Comparison of ENCODE assay signal across 17 mouse cellular contexts in genomic region chr8:48865485-48865884, GRCm38 (mm10). TPM values are rescaled to one million over a fixed set of nuclear protein-coding genes. Genes with fewer than 3 reads are reported as not detected.
DNase-seq lines count a peak whose midpoint lies in the region; ATAC-seq and TF ChIP-seq lines count a peak whose summit lies in the region.
"Had no signal": no experiment of that assay in that cellular context is flagged by ENCODE, and none has a peak within 500 bp of the region (broad histone marks: within the 10 kb centered on the region; RNA-seq: fewer than 3 reads in every experiment).

No protein-coding gene starts in this region.

- DNase-seq in kidney, postnatal 36 days, result peak; percentile 12 to 43
- DNase-seq in limb, embryonic 10.5 days (ENCODE audit: low spot score), result peak; percentile 32
- peak; percentile 19 for DNase-seq in liver, postnatal 0 days
- no peak for DNase-seq in ovary, postnatal 36 days (ENCODE audit: low spot score)
- DNase-seq in frontal cortex, postnatal 36 days (ENCODE audit: low spot score in 2 of 2), result no peak
- DNase-seq: cerebellum, adult 2 months; gastrocnemius, postnatal 14 days; right cerebral cortex, adult 18-20 months; thymus, adult 2 months had no signal

- H3K4me1 ChIP-seq in kidney, embryonic 16.5 days (ENCODE audit: insufficient read depth, low read length), result no peaks in the 10 kb centered on the region
- peaks cover 12% of the 10 kb centered on the region for H3K4me1 ChIP-seq in limb, embryonic 10.5 days
- H3K4me1 ChIP-seq in liver, postnatal 0 days (ENCODE audit: insufficient read depth), result no peaks in the 10 kb centered on the region
- H3K4me1 ChIP-seq: limb, embryonic 13.5 days; midbrain, embryonic 12.5 days; neural tube, embryonic 12.5 days had no signal

- no peaks in the 10 kb centered on the region for H3K36me3 ChIP-seq in kidney, embryonic 16.5 days (ENCODE audit: insufficient read depth, low read length)
- no peaks in the 10 kb centered on the region for H3K36me3 ChIP-seq in limb, embryonic 10.5 days
- no peaks in the 10 kb centered on the region for H3K36me3 ChIP-seq in liver, postnatal 0 days (replicated peaks; ENCODE audit: insufficient read depth, low read length)
- H3K36me3 ChIP-seq: limb, embryonic 13.5 days; midbrain, embryonic 12.5 days; neural tube, embryonic 12.5 days had no signal

- no peaks in the 10 kb centered on the region for H3K9me3 ChIP-seq in kidney, embryonic 16.5 days (ENCODE audit: low read length)
- no peaks in the 10 kb centered on the region for H3K9me3 ChIP-seq in limb, embryonic 10.5 days (replicated peaks)
- no peaks in the 10 kb centered on the region for H3K9me3 ChIP-seq in liver, postnatal 0 days (ENCODE audit: low read length)
- H3K9me3 ChIP-seq: limb, embryonic 13.5 days; midbrain, embryonic 12.5 days; neural tube, embryonic 12.5 days had no signal

- no peak for TF ChIP-seq CTCF in liver, postnatal 0 days (IDR thresholded peaks at IDR 0.05; ENCODE audit: low read depth)

- no peaks in the 10 kb centered on the region for H3K27me3 ChIP-seq in kidney, embryonic 16.5 days (ENCODE audit: insufficient read depth, low read length)
- H3K27me3 ChIP-seq in limb, embryonic 10.5 days (ENCODE audit: low read depth, poor library complexity, severe bottlenecking), result no peaks in the 10 kb centered on the region
- H3K27me3 ChIP-seq in liver, postnatal 0 days (ENCODE audit: insufficient read depth, low read length), result no peaks in the 10 kb centered on the region
- H3K27me3 ChIP-seq: limb, embryonic 13.5 days; midbrain, embryonic 12.5 days; neural tube, embryonic 12.5 days had no signal

- no peak overlapping the region for H3K9ac ChIP-seq in kidney, embryonic 16.5 days (replicated peaks; ENCODE audit: low read length)
- no peak overlapping the region for H3K9ac ChIP-seq in liver, postnatal 0 days (replicated peaks)
- H3K9ac ChIP-seq: limb, embryonic 13.5 days; midbrain, embryonic 12.5 days; neural tube, embryonic 12.5 days had no signal

- ATAC-seq in kidney, embryonic 16.5 days (ENCODE audit: low FRiP score, low TSS enrichment), result no peak
- ATAC-seq in liver, postnatal 0 days, result peak; percentile 99
- no peak for ATAC-seq in monocyte, adult 5-6 weeks (replicated peaks; ENCODE audit: insufficient number of reproducible peaks, low FRiP score, low TSS enrichment, poor library complexity, severe bottlenecking)
- ATAC-seq: hindbrain, postnatal 0 days had no signal

- no peak overlapping the region for H3K27ac ChIP-seq in kidney, embryonic 16.5 days (ENCODE audit: low read length)
- H3K27ac ChIP-seq in limb, embryonic 10.5 days, result no peak overlapping the region
- H3K27ac ChIP-seq in liver, postnatal 0 days (ENCODE audit: low read depth), result peak overlapping the region; percentile 60; the same call in 1 of the 2 replicates
- H3K27ac ChIP-seq: hindbrain, postnatal 0 days; limb, embryonic 13.5 days; midbrain, embryonic 12.5 days; neural tube, embryonic 12.5 days had no signal

- 0 out of 2 replicates have a peak, but pooled peaks have one; percentile 20 for TF ChIP-seq EP300 in liver, postnatal 0 days (IDR thresholded peaks at IDR 0.05; ENCODE audit: low read depth)

- WGBS in kidney, embryonic 16.5 days, result 50% methylated on average over 4 of the region's 4 CpGs
- WGBS in limb, embryonic 10.5 days, result 42% methylated on average over 4 of the region's 4 CpGs
- WGBS in liver, postnatal 0 days (ENCODE audit: insufficient replicate concordance), result 51% methylated on average over 4 of the region's 4 CpGs

- H3K4me3 ChIP-seq in kidney, embryonic 16.5 days (ENCODE audit: low read length), result no peak overlapping the region
- no peak overlapping the region for H3K4me3 ChIP-seq in limb, embryonic 10.5 days
- no peak overlapping the region for H3K4me3 ChIP-seq in liver, postnatal 0 days (ENCODE audit: low read depth, low read length)
- H3K4me3 ChIP-seq: limb, embryonic 13.5 days; midbrain, embryonic 12.5 days; neural tube, embryonic 12.5 days had no signal

- no peak overlapping the region for H3K4me2 ChIP-seq in kidney, embryonic 16.5 days (replicated peaks; ENCODE audit: low read depth, low read length)
- no peak overlapping the region for H3K4me2 ChIP-seq in liver, postnatal 0 days (ENCODE audit: low read depth, low read length)
- H3K4me2 ChIP-seq: limb, embryonic 13.5 days; midbrain, embryonic 12.5 days; neural tube, embryonic 12.5 days had no signal

RNA-seq across cellular contexts. Expression of gene Tenm3, which starts 21.7 kb away (rescaled TPM):
- polyA plus RNA-seq in kidney, embryonic 16.5 days (2015; fragmentation: Nextera tagmentation; extraction: Ambion mirVana), result 20.3 and 23.5 TPM in 2 replicates
- polyA plus RNA-seq in limb, embryonic 10.5 days (2016; fragmentation: Nextera tagmentation; extraction: Ambion mirVana), result 39.7 and 48.5 TPM in 2 replicates
- polyA plus RNA-seq in liver, postnatal 0 days (2015; fragmentation: Nextera tagmentation; extraction: Ambion mirVana), result 4.7 and 5.6 TPM in 2 replicates
- total RNA-seq in monocyte, adult 5-6 weeks (2017), result not detected in 3 replicates
- total RNA-seq: hematopoietic stem cell, adult 5-6 weeks; megakaryocyte progenitor cell, adult 5-6 weeks had no signal

Comparison
In these comparisons a context has a peak if more than half of its experiments do, and no peak if none do; other contexts are left out.
1. DNase-seq: peak in kidney, postnatal 36 days (2 of 2), limb, embryonic 10.5 days (single experiment) and liver, postnatal 0 days (single experiment); none in ovary, postnatal 36 days (single experiment) and frontal cortex, postnatal 36 days (0 of 2).